Mouse (Mus musculus): ENCODE measurements at regions not wholly inside any gene's neighbourhood (a gene's known extent, or its start where the extent isn't known, plus 50 kb on each side); places are given as distances from the start of the nearest gene placed in this dataset.

DNA sequence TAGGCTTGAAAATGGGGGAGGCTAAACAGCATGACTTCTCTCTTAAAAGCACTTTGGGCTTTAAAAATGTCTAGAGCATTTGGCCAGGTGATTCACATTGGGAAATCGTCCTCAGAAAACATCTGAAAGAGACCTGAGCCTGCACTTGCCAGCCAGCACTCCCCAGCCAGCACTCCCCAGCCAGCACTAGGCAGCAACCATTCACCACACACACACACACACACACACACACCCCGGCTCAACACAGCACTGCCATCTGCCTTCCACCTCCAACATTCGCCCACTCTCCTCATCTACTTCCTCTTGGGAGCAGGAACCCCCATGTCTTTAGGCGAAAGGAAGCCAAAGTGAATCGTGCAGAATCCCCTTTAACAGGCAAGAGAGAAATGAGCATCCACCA lies 85.4 kb downstream of the Atp23 start:
- DNase-seq (ENCODE audit: low spot score in 2 of 2), result no peak

DNA sequence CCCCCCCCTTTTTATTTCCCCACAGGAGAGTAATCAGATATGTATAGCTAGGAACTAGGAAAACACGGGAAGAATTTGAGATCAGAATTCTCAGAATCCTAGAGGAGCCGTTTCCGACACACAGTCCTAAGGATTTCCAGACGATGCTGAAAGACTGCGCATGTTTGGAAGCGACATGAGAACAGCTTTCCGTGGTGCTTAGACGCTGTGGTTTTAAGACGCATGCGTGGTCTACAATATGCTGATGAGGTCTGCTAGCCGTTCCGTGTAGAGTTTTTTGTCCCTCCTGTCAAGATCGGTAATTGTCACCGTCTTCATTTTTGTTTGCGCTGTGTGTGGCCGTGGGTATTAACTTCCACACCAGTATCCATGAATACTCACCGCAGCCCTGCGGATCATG lies 86.2 kb downstream of the Atp23 start:
- no peak for DNase-seq (ENCODE audit: low spot score in 2 of 2)

DNA sequence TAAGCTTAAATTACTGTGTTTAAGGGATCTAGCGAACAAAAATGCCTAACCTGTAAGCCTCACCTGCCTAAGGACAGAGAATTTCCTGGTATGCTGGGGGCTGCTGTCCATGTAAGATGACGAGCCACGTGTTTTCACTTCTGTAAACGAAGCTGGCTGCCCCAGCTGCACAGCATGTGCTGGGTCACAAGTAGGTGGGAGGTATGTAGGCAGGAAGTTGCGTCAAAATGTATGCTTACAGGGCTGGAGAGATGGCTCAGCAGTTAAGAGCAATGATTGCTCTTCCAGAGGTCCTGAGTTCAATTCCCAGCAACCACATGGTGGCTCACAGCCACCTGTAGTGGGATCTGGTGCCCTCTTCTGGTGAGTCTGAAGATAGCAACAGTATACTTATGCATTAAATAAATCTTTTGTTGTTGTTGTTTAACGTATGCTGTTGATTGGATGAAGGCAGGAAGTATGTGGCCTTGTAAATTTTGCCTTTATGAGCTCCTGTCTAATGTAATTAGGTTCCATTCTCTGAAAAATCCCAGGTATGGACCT lies 88.0 kb downstream of the Atp23 start:
- DNase-seq (ENCODE audit: low spot score in 2 of 2), result no peak

DNA sequence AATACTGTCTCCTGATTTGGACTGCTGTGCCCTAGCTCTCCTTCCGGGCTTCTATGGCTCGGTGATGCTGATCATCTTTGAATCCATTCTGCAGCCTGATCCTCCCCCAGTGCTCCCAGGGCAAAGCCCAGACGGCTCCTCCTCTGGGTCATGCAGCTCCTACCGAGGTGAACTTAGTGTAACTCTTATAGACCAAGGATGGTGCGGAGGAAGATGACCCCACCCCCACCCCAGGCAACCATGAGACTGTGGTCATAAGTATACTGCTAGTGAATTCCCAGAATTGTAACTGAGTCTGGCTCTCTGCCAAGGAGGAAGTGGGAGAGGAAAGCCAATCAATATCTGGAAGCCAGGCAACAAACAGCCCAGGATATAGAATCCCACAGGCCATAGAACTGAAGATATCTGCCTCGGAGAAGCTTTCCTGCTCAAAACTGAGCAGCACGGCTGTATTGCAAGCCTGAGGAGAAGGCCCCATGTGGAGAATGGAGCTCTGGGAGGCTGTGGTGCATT lies 88.9 kb downstream of the Atp23 start:
- no peak for DNase-seq (ENCODE audit: low spot score in 2 of 2)

DNA sequence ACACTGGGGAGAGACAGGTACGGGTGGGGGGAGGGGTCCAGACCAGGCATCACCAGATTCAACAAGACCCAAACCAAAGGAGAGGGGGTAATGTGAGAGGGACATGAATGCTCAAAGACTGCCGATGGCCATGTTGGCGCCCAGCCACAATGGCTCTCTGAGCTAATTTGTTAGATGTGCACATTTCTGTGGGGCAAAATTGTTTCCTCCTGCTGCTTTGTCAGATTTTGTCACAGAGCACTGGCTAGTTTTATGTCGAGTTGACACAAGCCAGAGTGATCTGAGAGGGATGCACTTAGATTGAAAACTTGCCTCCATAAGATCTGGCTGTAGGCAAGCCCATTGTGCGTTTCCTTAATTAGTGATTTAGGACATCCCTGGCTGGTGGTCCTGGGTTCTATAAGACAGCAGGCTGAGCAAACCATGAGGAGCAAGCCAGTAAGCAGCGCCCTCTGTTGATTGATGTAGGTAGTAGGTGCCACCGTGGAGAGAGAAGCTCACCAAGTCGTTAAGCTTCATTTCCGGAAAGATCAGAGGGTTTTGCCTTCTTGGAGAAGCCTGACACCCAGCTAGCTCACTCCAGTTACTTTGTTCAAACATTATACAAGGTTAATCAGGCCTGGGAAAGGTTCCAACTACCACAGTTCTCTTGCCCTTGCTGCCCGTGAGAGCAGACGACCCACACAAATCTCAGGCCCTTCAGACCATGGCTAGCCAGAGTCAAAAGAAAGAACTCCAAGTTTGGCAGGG lies 90.6 kb downstream of the Atp23 start:
- no peak for DNase-seq (ENCODE audit: low spot score in 2 of 2)

DNA sequence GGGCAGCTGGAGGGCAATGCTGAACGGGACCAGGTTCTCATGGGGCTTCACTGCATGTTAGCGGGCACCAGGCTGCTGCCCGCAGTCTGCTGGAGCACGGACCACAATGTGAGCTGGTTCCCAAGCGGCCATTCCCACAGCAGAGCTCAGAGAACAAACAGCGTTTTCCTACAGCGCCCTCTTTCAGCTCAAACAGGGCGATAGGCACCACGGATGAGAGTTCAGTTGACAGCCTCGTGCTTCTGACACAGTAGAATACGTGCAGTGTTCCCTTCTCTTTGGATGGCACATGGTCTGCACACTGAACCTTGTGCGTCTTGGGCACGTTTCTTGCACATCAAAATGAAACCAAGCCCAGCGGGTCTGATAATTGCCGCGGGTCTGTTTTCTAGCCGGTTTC lies 91.6 kb downstream of the Atp23 start:
- DNase-seq (ENCODE audit: low spot score in 2 of 2), result no peak

DNA sequence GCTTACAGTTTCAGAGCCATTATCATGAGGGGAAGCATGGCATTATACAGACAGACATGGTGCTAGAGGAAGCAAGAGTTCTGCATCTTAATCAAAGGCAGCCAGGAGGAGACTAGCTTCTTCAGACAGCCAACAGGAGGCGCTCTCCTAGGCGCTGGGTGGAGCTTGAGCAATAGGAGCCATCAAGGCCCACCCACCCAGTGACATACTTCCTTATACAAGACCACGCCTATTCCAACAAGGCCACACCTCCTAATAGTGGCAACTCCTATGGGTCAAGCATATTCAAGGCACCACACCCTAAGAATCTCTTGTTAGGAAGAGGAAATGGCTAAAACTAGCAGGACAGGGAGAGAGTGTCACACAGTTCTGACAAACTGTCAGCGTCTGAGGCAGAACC lies 94.3 kb downstream of the Atp23 start:
- DNase-seq (ENCODE audit: low spot score in 2 of 2), result no peak

DNA sequence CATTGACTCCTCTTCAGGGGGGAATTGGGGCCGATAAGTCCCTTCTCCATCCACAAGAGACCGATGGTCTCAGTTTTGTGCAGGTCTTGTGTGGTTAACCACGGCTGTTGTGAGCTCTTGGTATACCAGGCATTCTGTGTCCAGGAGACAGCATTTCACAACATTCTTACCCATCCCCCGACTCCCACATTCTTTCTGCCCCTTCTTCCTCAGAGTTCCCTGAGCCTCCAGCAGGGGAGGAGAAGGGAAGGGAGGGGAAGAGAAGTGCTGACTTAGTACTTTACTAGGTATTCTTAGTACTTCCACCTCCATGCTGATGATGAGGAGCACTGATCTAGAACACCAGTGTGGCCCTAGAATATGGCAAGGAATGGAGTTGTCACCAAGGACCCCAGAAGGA lies 98.4 kb downstream of the Atp23 start:
- no peak for DNase-seq (ENCODE audit: low spot score in 2 of 2)

DNA sequence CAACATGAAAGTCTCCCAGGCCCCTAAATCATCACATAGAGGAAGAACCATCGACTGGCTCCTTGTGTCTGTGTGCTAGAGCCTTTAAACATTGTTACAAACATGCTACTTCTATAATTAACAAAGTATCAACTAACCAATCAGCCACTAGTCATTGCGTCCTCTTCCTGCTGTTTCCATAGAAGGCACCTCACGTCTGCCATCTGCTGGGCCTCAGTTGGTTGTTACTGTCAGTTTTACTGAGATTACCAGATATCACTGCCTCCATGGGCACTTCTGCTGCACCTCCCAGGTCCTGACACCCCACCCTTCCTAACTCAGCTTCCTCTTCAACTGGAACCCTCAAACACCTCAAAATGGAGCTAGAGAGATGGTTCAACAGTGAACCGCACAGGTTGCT lies 101.8 kb downstream of the Atp23 start:
- DNase-seq (ENCODE audit: low spot score in 2 of 2), result no peak

DNA sequence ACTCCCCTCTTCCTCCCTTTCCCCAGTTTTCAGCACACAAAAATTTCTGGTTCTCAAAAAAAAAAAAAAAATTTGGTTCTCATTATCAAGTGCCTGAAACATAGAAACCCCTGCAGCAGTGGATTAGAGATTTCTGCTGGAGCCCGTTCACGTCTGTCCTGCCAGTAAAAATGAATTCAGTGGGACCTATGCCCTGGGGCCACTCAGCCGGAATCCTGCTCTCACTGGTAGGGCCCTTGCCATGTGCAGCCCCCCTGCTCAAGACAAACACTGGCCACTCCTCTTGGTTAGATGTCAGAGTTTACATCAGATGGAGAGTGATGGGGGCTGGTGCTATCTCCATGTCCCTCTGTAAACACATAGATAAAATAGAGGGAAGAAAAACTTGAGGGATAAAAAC lies 108.0 kb downstream of the Atp23 start:
- DNase-seq (ENCODE audit: low spot score in 2 of 2), result no peak

DNA sequence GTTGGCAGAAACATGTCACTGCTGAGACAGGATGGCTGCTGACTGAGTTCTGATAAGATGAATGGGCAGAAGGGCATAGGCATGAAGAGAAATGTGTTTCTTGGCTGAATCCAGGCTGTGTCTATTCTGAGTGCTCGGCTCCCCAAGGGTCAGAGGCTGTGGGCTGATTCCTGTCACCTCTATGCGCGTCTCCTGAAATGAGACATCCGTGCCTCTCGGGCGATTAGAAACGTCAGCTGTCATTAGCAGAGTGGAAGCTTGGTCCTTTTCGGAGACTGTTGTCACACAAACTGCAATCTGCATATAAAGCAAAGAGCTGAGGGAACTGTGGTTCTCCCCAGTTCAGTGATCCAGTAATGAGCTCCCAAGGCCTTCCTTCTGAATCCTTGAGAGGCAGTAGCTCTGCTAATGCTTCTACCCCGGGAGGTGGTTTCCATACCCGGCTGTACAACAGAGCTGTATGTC lies 108.8 kb downstream of the Atp23 start:
- no peak for DNase-seq (ENCODE audit: low spot score in 2 of 2)

DNA sequence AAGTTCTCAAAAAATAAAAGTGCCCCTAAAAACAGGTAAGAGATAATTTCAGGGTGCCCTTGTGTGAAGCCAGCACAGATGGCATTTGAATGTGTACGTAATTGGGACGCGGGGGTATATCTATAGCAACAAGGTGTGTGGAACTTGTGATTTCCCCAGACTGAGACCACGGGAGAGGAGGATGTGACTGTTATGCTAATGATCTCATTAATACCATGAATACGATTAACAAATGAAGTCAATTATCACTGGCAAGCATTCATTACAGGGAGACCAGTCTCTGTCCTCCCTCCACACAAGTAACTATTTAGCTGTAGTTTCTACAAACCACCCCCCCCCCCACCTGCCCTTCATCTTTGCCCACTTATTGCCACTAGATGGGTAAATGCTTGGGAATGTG lies 112.9 kb downstream of the Atp23 start:
- no peak for DNase-seq (ENCODE audit: low spot score in 2 of 2)

DNA sequence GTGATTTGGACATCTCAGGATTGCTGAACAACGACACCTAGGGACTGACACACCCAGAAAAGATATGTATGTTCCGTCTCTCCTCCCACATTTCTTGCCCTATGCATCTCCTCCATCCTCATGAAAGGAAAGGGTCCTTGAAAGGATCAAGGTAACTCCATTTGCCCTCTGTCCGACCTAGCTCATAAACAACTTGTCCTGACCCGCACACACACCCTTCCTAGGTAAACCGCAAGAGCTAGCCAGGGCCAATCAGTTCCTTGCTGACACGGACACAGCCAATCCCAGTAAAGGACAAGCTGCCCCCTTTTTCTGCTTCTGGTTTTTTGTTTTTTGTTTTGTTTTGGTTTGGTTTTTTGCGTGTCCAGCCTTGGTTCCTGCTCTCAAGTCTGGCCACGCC lies 118.0 kb downstream of the Atp23 start:
- DNase-seq (ENCODE audit: low spot score in 2 of 2), result no peak

DNA sequence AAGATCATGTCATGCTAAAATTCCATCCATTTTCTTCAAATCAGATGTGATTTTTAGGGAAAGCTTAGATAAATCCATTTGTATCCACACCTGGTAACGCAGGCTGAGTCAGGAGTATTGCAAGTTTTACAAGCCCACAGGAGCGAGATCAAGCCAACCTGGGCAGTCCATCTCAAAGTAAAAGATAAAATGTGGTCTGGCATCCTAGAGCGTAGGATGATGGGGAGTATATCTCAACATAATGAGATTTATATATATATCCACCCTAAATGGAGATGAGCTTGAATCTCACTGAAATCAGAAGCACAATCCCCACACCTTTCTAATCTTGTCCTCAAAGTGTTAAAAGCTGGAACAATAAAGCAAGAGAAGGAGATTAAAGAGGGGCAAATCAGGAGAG lies 124.6 kb downstream of the Atp23 start:
- DNase-seq (ENCODE audit: low spot score in 2 of 2), result no peak

DNA sequence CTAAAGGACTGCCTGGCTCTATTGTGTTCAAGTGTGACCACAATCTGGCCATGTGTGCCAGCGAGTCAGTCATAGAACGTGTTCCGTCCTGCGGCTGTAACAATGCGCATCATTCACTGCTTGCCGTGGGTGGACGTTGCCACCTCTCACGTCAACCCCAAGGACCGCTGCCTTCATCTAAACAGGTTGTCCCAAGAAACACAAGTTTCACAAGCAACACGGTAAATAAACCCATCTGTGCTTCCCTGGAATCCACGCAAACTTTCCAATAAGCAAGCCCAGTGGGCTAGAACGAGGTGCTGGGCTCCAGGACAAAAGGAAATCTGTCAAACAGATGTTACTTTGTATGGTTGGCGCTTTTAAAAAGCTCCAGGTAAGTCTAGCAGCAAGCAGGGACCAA lies 125.2 kb downstream of the Atp23 start:
- DNase-seq (ENCODE audit: low spot score in 2 of 2), result no peak

DNA sequence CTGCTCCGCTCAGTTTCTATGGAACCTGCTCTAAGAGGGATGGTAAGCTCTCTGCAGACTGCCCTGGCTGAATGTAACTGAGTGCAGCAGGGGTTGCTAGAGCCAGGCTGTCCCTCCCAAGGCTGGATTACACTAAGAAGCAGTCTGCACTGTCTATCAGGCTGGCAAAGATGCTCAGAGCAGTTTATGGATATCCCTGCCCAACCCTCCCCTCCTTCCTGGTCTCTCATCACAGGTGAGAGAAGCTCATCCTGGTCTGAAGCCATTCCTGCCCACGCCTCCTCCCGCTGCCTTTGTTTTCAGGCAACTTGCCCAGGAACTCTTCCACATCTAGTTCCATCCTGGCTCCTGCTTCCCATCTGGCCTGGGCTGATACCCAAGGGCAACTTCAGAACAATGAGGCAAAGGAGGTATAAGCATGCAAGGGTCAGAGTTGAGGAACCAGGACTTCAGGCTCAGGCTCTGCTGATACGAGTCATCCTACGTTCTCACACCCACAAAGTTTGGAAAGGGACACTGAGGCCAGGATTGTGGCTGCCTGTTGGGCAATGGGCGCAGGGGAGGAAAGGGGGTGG lies 130.6 kb downstream of the Atp23 start:
- DNase-seq (ENCODE audit: low spot score in 2 of 2), result no peak

DNA sequence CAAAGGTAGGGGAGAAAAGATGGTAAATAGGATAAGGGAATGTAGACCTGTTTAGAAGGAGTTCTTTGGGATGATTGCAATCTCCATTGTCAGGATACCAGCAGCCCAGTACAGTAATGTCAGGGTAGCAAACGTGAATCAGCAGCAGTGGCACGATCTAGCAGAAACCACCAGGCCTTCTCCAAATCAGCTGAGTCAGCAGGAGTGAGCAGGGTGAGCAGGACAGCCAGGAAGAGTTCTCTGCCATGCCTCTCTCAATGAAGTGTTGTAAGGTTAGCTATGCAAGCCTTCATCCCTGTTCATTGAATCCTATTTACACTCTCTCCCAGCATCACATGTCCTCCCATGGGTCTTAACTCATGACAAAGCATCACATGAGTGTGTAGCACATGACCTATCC lies 135.5 kb downstream of the Atp23 start:
- DNase-seq (ENCODE audit: low spot score in 2 of 2), result no peak

DNA sequence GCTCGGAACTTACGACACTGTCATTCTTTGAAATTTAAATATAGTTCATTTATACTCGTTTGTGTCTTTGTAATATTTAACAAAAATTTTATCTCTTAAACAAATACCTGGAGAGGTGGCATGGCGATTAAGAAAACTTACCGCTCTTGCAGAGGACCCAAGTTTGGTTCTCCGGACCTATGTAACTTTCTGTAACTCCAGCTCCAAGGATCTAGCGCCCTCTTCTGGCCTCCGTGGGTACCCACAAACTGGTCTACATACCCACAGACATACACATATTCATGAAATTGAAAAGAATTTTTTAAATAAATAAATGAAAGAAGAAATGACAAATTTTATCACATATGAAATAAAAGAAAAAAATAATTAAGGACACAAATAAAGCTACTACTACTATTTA lies 136.4 kb downstream of the Atp23 start:
- DNase-seq (ENCODE audit: low spot score in 2 of 2), result no peak

DNA sequence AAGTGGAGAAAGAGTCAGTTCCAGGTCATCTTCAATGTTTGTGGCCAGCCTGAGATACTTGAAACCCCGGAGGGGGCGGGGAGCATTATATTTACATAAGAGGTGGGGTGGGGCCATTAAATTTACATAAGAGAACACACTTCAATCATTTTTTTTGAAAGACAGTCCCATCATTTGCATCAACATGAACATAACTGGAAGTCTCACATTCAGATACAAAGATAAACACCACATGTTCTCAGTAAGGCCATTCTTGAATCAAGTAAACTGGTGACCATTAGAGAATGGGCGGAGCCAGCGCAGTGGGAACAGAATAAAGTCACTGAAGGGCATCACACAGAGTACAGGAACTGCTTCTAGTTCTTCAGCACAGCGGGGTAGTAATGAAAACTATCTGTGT lies 137.2 kb downstream of the Atp23 start:
- no peak for DNase-seq (ENCODE audit: low spot score in 2 of 2)

DNA sequence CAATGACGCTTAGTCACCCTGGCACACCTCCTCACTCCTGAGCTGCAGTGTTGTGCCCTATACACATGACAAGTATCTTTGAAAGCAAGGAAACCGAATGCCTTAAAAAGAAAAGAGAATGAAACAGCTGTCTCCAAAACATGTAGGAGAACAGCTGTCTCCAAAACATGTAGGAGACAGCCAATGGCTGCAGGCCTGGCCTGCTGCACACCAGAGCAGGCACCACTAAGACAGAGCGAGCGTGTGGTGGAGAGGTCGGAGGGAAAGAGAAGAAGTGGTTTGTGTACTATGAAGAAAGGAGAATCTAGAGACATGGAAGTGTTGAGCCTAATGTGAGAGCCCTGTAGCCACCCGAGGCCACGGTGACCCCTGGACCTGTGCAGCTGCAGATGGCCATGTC lies 142.5 kb downstream of the Atp23 start:
- no peak for DNase-seq (ENCODE audit: low spot score in 2 of 2)

DNA sequence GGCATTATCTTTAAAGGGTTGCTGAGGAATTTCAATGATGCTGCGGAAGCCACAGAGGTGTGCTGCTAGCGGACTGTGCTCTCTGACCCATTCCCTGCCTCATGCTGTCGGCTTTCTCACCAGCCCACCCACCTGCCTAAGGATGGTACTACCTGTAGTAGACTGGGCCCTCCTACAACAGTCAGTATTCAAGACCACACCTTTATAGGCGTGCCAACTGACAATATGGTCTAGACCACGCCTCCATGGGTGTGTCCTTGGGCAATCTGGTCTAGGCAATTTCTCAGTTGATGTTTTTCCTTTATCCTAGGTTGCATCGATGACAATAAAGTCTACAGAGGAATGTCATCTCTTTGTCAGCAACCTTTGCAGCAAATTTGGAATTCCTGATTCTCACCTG lies 148.0 kb downstream of the Atp23 start:
- no peak for DNase-seq (ENCODE audit: low spot score in 2 of 2)

DNA sequence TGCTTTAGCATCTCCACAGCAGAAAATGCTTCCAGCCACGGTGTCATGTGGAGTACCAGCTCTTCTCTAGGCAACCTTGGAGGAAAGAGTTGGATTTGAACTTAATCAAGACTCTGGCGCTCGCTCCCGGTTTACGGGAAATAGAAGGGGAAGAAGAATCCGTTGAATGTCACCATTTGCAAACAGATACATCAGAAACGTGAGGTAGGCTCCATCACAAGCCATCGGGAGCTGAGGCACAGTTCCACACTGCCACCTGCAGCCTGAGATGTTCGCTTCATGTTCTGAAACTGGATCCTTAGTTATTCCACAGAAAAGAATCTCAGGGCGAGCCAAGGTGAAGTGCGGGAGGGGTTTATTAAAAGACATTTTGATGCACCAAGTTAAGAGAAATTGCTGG lies 148.5 kb downstream of the Atp23 start:
- no peak for DNase-seq (ENCODE audit: low spot score in 2 of 2)

All from gastrocnemius, adult 8-10 months (tissue).